Mouse (Mus musculus) stomach, postnatal 0 days (tissue): ENCODE data around the gene Slc2a8. TPM values are rescaled to one million over a fixed set of nuclear protein-coding genes. Genes with fewer than 3 reads are reported as not detected.
A peak's percentile ranks its signal among the peaks of the same experiment; 100 is the strongest.

ENCODE experiments used
- ATAC-seq: fragments of 200-750 bp; cut with Nextera tagmentation; 2 replicates; pipeline ENCODE4 v1.8.0; 2017; ENCODE audit not compliant: low FRiP score, low TSS enrichment
- DNase-seq: peaks from one replicate; pipeline ENCODE4 v3.0.0-alpha.2; 2016; ENCODE audit warnings: low spot score
- H3K27ac ChIP-seq: fragments of 300-500 bp; sonication (generic); replicated peaks from 2 replicates; pipeline ENCODE4 v1.5.1; 2014; ENCODE audit warnings: mild to moderate bottlenecking, control low read depth
- H3K27me3 ChIP-seq: fragments of 300-500 bp; sonication (generic); 2 replicates; pipeline ENCODE4 v1.6.1; 2014; ENCODE audit warnings: low read length; ENCODE audit not compliant: control insufficient read depth, insufficient read depth
- H3K36me3 ChIP-seq: fragments of 300-500 bp; sonication (generic); 2 replicates; pipeline ENCODE4 v1.6.1; 2014; ENCODE audit warnings: low read length, mixed read lengths; ENCODE audit not compliant: control insufficient read depth, insufficient read depth
- H3K4me1 ChIP-seq: fragments of 300-500 bp; sonication (generic); replicated peaks from 2 replicates; pipeline ENCODE4 v1.6.1; 2014; ENCODE audit warnings: antibody characterized with exemption; ENCODE audit not compliant: control insufficient read depth, insufficient read depth
- H3K4me2 ChIP-seq: fragments of 300-500 bp; sonication (generic); replicated peaks from 2 replicates; pipeline ENCODE4 v1.6.1; 2014; ENCODE audit warnings: low read depth, mild to moderate bottlenecking, control low read depth, moderate library complexity
- H3K4me3 ChIP-seq: fragments of 300-500 bp; sonication (generic); 2 replicates; pipeline ENCODE4 v1.5.1; 2014; ENCODE audit warnings: low read depth, low read length, control low read depth
- H3K9ac ChIP-seq: fragments of 300-500 bp; sonication (generic); 2 replicates; pipeline ENCODE4 v1.6.1; 2014; ENCODE audit warnings: mild to moderate bottlenecking, low read length, control low read depth, mixed read lengths
- H3K9me3 ChIP-seq: fragments of 300-500 bp; sonication (generic); 2 replicates; pipeline ENCODE4 v1.6.1; 2016; ENCODE audit warnings: low read length; ENCODE audit not compliant: control insufficient read depth
- CTCF ChIP-seq: IDR thresholded peaks from 2 replicates; pipeline ENCODE4 v1.5.1; 2016; ENCODE audit warnings: antibody characterized with exemption, low read depth, mild to moderate bottlenecking, moderate library complexity
- EP300 ChIP-seq: optimal IDR thresholded peaks from 2 replicates; pipeline ENCODE3; 2016; ENCODE audit warnings: antibody characterized with exemption
- WGBS: fragments of 180-500 bp; shearing (Covaris S2); extraction: QIAGEN DNeasy Blood & Tissue Kit; methylation state at CpG from one replicate; pipeline ENCODE4 v1.1.7; 2014; 5-methylcytosine and 5-hydroxymethylcytosine counted together
- polyA plus RNA-seq: library from polyadenylated mRNA; unstranded; fragments of >200 nt; fragmentation: Nextera tagmentation; extraction: Ambion mirVana; gene quantifications from 2 replicates; pipeline ENCODE4 v1.2.1, GENCODE M21; 2015

Gene Slc2a8
- polyA plus RNA-seq, 1 experiment from 2014 or later = 12.1 TPM

DNA sequence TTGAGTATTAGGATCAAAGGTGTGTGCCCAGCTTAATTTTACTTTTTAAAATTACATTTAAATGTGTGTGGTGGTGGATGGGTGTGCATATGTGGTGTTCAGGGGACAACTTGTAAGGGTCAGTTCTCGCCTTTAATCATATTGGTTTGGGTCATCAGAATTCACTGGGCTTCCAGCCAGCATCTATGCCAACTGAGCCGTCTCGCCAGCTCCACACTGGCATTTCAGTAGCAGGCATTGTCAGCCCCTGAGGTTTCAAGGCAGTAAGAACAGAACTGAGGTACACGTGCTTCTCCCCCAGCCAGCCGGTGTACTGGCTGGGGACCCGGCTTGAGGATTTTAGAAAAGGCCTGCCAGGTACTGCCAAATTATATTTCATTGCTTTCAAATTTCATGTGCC is 15.2 kb upstream of the Slc2a8 start:
- no peaks in the 10 kb centered on the region for H3K36me3 ChIP-seq
- no peaks in the 10 kb centered on the region for H3K27me3 ChIP-seq
- H3K27ac ChIP-seq = no peak overlapping the region
- H3K4me3 ChIP-seq = no peak overlapping the region
- no peak overlapping the region for H3K4me2 ChIP-seq
- 79% methylated on average over 6 of the region's 6 CpGs for WGBS
- no peak for TF ChIP-seq CTCF
- TF ChIP-seq EP300 = no peak
- H3K9ac ChIP-seq = no peak overlapping the region
- ATAC-seq = no peak
- H3K9me3 ChIP-seq = no peaks in the 10 kb centered on the region
- H3K4me1 ChIP-seq = no peaks in the 10 kb centered on the region
- DNase-seq = no peak

DNA sequence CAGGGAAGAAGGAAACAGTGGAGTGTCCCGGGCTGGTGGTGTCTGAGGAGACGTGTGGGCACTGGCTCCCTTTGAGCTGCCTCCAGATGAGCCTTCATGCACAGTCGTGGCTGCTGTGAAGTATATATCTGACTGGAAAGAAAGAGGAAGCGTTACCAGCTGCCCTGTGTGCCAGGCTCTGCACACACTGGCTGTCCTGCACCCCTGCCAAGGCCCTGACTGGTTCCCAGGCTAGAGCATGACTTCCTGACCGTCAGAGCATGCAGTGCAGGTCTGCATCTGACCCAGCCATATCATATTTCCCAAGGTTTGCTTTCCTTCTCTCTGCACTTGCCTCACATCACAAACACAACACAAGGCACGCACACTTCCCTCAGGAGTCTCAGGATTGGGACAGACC is 10.2 kb upstream of the Slc2a8 start:
- WGBS = 69% methylated on average over 6 of the region's 6 CpGs
- no peak overlapping the region for H3K27ac ChIP-seq
- no peak for DNase-seq
- no peak for TF ChIP-seq CTCF
- TF ChIP-seq EP300 = no peak
- H3K4me2 ChIP-seq = no peak overlapping the region
- no peak for ATAC-seq
- no peak overlapping the region for H3K9ac ChIP-seq
- no peaks in the 10 kb centered on the region for H3K4me1 ChIP-seq
- H3K27me3 ChIP-seq = no peaks in the 10 kb centered on the region
- H3K36me3 ChIP-seq = no peaks in the 10 kb centered on the region
- no peaks in the 10 kb centered on the region for H3K9me3 ChIP-seq
- no peak overlapping the region for H3K4me3 ChIP-seq

DNA sequence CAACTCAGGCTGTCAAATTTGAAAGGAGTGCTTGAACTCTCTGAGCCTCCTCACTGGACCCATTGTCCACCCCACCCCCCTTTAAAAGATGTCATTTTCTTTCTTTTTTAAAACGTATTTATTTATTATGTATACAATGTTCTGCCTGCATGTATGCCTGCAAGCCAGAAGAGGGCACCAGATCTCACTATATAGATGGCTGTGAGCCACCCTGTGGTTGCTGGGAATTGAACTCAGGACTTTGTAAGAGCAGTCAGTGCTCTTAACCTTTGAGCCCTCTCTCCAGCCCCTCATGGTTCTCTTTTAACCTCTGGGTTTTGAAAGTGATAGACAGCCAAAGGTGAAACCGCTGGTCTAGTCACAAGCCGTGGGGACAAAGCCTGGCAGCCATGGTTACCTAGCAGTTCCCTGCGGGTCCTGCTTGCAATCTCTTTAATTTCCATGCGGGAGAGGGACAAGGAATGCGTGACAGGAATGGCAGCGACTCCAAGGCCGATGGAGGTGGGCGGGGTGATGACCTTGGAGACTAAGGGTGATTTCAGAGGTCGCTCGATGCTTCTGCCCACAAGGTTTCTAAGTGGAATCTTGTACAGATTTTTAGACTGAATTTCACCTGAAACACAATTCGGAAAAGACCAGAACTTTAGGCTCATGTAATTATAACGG is 8.4 kb upstream of the Slc2a8 start:
- H3K36me3 ChIP-seq = no peaks in the 10 kb centered on the region
- no peak overlapping the region for H3K4me3 ChIP-seq
- H3K9ac ChIP-seq = no peak overlapping the region
- no peak overlapping the region for H3K4me2 ChIP-seq
- TF ChIP-seq EP300 = no peak
- peak; percentile 74 for TF ChIP-seq CTCF
- ATAC-seq (no peak), DNase-seq (no peak)
- H3K4me1 ChIP-seq = no peaks in the 10 kb centered on the region
- H3K9me3 ChIP-seq = no peaks in the 10 kb centered on the region
- H3K27me3 ChIP-seq = no peaks in the 10 kb centered on the region
- WGBS = 63% methylated on average over 13 of the region's 13 CpGs
- H3K27ac ChIP-seq = no peak overlapping the region

DNA sequence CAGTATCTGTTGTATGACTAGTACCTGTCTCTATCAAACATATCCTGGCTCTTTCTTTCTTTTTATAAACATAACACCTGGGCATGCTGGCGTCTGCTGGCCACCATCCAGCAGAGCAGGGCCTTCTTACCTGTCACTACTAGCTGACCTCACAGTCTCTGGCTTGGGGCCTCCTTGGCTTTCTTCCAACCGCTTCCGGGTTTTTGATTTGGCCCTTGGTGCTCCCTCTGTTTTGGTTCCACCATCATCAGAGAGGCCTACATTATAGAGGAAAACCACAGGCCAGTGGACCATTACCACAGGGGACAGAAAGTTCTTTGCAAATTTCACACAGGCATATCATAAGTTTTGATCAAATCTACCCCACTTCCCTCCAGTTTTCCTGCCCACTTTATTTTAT is 7.5 kb upstream of the Slc2a8 start:
- Histone ChIP-seq H3K4me3 (no peak overlapping the region), H3K27ac (no peak overlapping the region), H3K4me2 (no peak overlapping the region), H3K9me3 (no peaks in the 10 kb centered on the region), H3K36me3 (no peaks in the 10 kb centered on the region), H3K4me1 (no peaks in the 10 kb centered on the region), H3K9ac (no peak overlapping the region), H3K27me3 (no peaks in the 10 kb centered on the region)
- DNase-seq (no peak), ATAC-seq (no peak)
- TF ChIP-seq EP300 = no peak
- TF ChIP-seq CTCF = no peak
- 57% methylated on average over 3 of the region's 3 CpGs for WGBS

DNA sequence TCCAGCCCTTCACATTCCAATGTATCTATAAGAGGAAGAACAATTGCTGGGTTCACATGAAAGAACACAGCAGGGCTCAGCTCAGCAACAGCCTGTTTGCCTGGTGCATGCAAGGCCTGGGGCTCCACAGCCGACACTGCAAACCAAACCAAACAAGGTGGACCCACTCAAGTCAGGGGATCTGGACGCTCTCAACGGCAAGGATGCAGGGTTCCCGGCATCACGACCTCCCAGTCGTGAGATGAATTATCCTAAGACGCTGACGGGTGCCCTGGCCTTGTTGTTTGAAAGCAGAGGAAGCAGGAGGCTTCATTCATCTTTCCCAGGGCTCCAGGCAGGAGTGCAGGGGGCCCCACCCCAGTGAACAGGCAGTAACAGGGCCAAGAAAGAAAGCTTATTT is 4.0 kb upstream of the Slc2a8 start:
- H3K36me3 ChIP-seq = no peaks in the 10 kb centered on the region
- no peaks in the 10 kb centered on the region for H3K27me3 ChIP-seq
- no peak overlapping the region for H3K9ac ChIP-seq
- WGBS = 48% methylated on average over 8 of the region's 8 CpGs
- no peak overlapping the region for H3K27ac ChIP-seq
- no peak overlapping the region for H3K4me2 ChIP-seq
- no peak overlapping the region for H3K4me3 ChIP-seq
- DNase-seq (no peak), ATAC-seq (no peak)
- no peaks in the 10 kb centered on the region for H3K9me3 ChIP-seq
- no peaks in the 10 kb centered on the region; the same call in 1 of the 2 replicates for H3K4me1 ChIP-seq
- TF ChIP-seq EP300 (no peak), CTCF (no peak)

DNA sequence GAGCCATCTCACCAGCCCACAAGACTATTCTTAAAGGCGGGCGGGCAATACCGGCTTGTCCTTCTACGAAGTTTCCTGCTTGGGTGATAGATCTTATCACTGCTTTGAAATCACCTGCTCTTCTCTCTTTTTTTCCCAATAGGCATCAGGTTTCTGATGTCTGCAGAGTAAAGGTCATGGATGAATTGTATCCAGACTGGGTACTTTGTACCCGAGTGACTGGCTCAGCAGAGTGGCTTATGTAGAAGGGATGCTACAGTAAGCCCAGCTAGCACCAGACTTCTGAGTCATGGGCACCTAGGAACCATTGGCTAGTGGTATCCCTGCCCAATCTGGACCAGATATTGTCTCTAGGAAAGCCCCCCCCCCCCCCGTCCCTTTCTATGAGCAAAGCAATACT is 1.7 kb upstream of the Slc2a8 start:
- Histone ChIP-seq H3K4me3 (no peak overlapping the region), H3K9ac (no peak overlapping the region), H3K4me2 (no peak overlapping the region), H3K27me3 (no peaks in the 10 kb centered on the region), H3K9me3 (no peaks in the 10 kb centered on the region), H3K4me1 (no peaks in the 10 kb centered on the region; the same call in 1 of the 2 replicates), H3K36me3 (no peaks in the 10 kb centered on the region), H3K27ac (no peak overlapping the region)
- TF ChIP-seq EP300 (no peak), CTCF (no peak)
- DNase-seq (no peak), ATAC-seq (no peak)
- 49% methylated on average over 6 of the region's 6 CpGs for WGBS
